Mouse (Mus musculus) retina, embryonic 14.5 days (tissue): ENCODE measurements at regions not wholly inside any gene's neighbourhood (a gene's known extent, or its start where the extent isn't known, plus 50 kb on each side); places are given as distances from the start of the nearest gene placed in this dataset.
"Not testable (repeated sequence)": the region's sequence is repeated elsewhere in the genome, so short reads cannot be mapped to it uniquely, and the experiment has no call there.

Source experiments
- DNase-seq: peaks from one replicate; pipeline ENCODE4 v3.0.0-alpha.2; 2015; ENCODE audit warnings: low spot score

DNA sequence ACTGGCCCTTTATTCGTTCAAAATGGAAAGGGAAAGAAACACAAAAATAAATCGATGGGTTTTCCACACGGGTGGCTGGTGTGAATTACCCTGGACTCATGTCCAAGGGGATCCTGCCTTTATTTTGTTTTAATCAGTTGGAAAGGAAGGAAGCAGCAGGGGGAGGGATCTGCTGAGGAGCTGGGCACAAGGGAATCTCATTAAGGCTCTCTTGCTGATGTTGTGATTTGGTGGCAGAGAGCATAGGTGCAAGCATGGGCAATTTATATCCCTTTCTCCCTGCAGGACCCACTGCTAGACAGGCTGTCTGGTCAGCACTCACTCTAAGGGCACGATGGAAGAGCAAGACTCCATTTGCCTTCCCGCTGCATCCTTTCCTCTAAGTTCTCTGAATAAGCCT lies 469.2 kb downstream of the Epha7 start:
- peak; percentile 49 for DNase-seq

DNA sequence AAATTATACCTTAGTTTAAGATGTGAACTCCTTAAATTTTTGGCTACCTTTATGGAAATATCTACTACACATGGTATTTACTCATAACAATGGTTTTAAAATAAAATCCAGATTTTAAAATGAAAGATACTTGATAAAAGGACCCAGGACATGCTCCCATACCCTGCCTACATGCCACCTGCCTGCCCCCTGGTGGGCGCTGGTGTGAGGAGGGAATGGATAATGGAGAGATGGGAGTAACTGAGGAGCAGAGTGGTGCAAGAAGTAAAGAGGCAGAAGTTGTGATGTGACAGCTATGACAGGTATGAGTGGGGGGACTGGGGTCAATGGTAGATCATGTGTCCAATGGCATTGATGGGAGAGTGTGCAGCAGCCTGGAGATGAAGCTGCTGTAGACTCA lies 488.4 kb downstream of the Epha7 start:
- no peak for DNase-seq

DNA sequence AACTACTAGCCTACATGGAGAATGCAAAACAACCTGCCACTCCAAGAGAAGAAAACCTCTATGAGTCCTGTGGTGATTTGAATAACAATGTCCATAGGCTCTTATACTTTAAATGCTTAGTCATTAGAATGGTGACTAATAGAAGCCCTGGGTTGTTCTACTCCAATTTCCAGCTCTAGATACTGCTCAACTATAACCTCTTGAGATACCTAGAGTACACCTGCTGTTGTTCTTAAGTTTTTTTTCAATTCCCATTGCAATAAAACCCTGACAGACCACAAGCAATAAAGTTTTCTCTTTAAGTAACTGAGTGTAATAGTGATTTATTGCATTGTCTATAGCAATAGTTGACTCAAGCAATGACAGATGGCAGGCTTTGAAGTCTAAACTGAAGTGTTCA lies 491.0 kb downstream of the Epha7 start:
- no peak for DNase-seq

DNA sequence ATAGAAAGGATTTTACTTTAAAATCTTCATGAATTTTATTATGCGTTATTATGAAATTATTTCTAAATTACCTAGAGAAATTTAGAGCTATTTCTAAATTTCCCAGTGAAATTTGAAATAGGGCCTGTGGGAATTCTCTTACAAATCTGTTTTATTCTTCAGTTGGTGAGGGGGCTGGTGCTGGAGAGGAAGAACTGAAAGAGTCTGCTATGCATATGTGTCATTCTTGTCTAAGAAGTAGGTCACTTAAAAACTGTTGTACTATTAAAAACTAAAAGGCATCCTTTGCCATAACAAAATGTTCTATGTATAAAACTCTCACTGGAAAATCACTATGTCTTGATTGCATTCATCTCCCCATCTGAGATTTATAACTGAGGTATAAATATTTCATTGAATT lies 494.3 kb downstream of the Epha7 start:
- no peak for DNase-seq

DNA sequence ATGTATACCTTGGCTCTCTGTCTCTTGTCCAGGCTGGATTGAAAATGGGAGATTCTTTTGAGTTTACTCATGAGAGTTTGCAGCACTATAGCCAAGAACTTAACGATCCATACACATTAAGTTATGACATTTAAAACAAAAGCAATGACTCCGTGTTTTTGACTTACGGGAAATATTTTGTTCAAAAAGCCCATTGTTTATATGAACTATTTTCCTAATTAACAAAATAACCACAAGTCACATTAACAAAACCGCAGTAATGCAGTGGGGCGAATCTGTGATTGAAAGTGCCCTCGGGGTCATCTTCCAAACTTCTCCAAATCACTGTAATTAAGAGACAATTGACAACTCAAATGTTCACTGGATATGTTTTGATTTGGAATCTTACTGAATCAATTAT lies 511.0 kb downstream of the Epha7 start:
- peak; percentile 2 for DNase-seq

DNA sequence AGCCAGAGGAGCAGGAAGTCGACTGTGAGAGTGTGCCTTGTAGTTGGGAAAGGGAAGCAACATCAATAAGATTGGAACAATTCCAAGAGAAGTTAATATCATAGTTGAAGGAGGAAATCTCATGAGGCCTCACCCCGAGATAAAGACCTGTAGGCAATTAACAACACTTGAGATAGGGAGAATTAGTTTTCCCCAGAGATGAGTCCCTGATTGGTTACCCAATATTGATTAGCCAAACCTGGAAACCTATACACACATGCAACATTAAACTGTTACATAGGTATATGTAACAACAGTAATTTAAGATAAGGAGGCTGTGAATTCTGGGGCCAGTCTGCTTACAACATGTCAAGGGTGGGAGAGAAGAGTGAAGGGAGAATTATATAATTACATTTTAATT lies 516.2 kb downstream of the Epha7 start:
- DNase-seq, result no peak

DNA sequence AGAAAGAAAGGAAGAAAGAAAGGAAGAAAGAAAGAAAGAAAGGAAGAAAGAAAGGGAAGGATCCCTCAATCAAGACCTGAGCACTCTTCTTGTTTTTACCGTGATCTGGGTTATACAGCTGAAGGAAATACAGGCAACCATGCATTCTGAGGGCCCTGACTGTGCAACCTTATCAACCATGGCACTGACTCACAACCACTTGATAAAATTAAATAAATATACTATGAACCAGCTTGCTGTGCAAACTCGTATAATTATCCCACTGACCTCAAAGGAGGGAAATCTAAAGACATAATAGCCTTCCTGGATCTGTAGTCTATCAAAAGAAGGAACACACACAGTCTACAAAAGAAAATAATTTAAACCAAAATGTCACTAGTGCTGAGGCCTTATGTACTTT lies 518.8 kb downstream of the Epha7 start:
- no peak for DNase-seq

DNA sequence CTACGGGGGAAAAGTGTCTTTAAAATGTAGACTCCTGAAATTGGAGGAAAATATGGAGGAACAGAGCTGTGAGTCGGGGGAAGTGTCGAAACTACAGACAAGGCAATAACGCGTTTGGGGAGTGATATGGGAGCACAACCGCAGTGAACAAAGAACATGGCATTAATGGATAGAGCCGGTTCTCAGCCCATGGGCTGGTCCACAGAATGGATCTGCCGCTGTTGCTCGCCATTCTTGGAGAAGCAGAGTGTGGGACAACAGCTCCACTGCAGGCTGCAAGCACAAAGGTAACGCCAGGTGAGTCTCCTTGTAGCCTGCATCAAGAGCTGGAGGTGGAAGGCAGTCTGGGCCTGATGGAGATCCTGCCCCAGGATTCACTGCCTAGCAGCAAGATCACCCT lies 524.3 kb downstream of the Epha7 start:
- DNase-seq, result no peak

DNA sequence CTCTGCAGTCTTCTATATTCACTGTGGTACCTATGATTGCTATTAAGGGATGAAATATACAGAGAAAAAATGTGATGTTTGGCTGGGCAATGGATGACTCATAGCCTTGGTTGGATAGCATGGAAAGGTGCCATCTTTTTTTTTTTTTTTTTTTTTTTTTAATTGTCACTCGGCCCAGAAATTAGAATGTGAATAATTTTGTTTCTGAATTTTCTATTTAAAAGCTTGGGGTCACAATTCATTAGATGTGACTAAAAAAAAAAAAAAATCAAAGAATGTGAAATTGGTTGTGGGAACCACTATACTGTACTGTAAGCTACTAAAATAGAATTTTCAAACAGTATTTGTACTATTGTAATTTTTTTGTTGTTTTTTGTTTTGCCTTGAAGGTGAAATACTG lies 549.3 kb downstream of the Epha7 start:
- no peak for DNase-seq

DNA sequence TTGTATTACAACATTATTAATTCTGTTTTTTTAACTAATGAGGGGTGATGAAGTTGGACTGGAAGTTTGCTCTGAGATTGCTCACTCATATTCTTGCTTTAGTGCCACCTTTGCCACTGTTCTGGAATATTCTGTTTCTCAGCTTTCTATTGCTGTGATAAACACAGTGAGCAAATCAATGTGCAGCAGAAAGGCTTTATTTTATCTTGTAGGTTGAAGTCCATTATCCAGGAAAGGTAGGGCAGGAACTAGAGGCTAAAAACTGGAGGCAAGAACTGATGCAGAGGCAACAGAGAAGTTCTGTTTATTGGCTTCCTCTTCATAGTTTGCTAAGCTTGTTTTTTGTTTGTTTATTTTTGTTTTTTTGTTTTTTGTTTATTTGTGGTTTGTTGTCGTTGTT lies 576.4 kb downstream of the Epha7 start:
- DNase-seq, result no peak

DNA sequence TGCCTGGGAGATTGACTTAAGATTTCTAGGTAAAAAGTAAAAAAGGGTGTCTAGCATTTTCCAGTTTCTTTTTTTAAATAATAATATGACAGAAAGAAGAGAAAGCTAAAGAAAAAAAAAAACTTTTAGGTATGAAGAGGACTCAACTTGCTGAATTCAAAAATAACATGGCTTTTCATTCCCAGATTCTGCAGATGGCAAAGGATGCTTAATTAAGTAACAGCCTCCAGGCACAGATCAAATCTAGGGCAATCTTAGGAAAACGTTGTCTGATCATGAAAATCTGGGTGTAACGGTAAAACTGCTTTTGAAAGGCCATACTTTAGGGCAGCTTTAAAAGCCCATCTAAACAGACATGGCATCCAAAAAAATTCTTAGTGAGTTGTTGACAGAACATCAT lies 577.4 kb downstream of the Epha7 start:
- no peak for DNase-seq

DNA sequence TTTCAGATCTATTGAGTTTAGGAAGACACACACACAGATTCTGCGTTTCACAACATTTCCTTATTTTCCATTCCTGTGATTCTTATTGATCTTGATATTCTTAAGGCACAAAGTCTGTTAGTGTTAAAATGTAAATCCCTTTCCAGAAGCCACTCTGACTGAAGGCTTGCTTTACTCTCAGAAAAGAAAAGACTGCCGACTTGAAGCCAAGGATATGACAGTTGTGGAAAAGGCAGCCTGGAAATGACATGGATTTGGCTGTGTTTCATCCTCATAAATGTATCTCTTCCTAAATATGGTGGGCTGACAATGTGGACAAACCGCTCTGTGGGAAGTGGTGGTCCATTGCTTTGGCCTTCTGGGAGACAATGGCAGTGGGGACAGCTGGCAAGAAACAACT lies 589.2 kb downstream of the Epha7 start:
- DNase-seq, result no peak

DNA sequence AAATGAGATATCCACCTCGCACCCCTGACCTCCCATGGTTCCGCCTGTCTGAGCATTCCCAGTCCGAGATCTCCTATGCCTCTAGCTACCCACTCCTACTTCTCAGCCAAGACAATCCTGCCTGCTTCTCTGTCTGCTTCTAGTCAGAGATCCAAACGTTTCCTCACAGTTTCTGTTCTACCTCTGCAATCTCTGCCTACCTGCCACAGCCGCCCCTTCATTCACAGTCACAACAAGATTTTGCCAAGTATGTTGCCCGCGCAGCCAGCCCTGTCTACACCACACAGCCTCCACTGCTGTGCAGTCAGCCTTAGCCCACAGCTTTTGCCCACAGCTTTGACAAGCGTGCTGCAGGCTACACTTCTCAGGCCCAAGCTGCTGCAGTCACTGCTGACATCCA lies 601.7 kb downstream of the Epha7 start:
- no peak for DNase-seq

DNA sequence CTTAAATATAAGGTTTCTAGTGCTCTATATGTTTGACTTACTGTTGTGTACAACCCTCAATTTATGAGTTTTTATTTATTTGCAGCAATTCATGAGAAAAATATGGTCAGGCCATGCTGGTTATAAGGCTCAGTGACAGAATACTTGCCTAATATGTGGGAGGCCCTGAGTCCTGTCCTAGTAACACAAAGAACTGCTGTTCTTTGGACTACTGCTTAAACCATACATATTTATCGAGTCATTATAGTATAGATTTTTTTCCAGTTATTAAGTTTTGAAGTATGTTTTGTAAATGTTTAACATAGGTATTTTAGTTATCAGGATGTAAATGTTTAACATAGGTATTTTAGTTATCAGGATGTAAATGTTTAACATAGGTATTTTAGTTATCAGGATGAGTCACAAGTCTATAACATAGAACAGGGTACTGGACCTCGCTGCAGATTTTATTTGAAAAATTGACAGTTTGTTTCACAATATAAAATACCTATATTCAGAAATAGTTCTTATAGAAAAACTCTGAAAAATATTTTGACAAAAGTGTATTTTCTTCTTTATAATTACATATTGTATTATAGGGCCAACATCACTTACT lies 607.4 kb downstream of the Epha7 start:
- DNase-seq, result no peak

DNA sequence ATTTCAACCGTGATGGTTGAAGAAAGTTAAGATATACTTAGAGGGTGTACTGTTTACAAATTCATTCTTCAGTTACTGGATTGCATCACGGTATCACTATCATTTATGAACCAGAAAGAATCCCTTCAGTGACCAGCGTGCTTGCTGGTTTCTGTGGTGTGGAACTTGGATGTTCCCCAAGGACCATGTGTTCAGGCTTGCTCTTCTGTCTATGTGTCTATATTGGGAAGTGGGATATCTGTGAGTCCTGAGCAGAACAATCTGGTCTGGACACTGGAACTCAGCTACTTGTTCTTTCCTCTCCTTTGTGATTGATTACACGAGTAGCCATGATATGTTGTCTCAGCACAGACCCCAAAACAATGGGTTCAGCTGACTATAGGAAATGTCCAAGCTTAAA lies 618.6 kb downstream of the Epha7 start:
- not testable (repeated sequence) for DNase-seq

DNA sequence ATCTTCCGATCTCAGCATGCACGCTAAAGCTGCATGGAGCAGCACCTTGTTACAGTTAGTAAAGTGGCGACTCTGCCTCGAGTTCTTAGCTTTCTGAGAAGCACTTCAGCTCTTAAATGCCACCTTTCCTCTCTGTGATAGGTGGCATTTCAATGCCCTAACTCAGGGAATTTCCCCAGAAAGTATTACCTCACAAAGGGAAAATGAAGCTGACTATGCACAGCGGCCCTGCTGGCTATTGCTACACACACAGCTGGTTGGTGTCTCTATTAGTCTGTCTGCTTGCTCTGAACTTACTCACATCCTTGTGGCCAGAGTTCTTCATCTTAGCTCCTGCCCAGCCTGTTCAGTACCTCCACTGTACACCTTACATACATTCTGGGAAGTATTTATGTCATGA lies 650.4 kb downstream of the Epha7 start:
- DNase-seq, result no peak

DNA sequence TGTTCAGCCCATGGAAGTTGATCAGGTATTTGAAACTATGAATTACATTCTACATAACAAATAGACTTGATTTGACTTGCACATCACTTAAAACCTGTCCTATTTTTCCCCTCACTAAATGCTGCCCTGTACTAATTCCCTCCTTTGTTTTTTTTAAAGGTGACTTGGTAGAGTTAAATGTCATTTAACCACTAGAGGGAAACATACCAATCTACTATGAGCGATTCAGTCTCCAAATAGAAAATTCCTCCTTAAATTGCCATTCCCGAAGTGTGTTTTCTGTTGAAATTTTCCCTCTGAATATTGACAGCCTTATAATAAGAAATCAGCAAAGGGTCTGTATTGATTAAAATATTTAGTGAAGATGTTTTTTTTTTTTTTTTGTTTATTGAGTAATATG lies 653.4 kb downstream of the Epha7 start:
- peak; percentile 19 for DNase-seq

DNA sequence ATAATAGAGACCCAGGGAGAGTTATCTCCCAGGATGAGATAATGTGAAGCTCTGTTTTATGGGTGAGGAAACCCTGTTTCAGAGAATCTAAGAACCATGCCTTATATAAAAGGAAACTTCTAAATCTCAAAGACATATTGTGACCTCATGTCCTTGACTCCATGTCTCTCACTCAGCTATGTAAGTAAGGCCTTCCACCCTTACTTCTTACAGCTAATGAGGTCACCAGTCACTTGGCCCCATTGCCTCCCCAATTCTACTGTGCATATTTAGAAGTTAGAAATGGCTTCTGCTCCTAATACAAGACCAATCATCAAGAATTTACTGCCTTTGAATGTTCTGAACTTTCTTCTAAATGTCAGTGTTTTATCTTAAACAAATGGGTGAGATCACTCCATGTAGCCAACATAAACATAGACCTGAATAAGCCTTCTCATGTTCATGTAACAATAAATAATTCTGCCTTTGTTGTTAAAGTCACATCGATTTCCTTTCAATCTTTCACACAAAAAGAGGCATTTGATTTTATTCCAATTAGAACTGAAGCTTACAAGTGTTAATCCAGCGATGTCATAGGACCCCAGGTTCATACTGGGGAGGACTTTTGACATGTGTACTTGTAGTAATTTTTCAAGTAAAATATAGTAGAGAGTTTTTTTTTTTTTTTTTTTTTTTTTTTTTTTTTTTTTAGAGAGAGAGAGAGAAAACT lies 667.6 kb downstream of the Epha7 start:
- no peak for DNase-seq

DNA sequence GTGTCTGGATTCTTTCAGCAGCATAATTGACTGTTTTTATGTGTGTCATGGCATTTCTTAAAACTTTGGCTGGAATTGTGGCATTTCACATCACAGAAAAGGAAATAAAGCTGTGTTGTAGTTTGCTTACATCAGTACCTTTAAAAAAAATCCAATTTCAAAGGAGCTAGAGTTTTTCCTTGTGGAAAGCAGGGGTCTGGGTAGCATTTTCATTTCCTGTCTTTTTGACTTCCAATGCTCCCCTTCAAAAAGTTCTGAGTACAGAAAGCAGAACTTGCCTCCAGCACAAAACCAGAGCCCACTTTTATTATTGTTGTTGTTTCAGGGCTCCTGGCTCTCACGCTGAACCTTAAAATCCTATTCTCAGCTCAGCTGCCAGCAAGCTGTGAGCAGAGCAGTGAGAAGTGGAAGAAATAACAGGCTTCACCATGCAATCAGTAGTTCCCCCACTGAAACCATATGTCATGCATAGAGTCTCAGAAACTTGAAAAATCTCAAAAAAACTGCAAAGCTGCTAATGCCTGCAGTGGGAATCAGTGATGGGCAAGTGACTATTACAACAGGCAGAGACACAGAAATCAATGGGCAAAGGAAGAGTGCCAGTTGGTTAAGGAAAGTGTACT lies 668.3 kb downstream of the Epha7 start:
- DNase-seq, result no peak

DNA sequence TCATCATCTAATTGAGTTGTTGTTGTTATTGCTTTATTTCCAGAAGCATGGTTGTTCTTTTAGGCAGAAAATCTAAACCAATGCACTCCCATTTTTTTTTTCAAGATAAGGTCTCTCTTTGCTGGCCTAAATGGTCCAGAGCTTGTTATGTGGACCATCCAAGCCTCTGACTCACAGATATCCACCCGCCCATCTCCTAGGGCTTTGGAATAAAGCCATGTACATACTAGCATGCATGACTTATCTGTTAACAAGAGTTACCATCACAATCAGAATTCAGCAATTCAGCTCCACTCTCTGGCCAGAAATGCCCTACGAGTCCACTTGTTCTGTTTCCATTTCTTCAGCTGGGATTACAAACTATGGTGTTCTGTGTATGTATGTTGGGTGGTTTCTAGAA lies 669.5 kb downstream of the Epha7 start:
- DNase-seq, result peak; percentile 28

DNA sequence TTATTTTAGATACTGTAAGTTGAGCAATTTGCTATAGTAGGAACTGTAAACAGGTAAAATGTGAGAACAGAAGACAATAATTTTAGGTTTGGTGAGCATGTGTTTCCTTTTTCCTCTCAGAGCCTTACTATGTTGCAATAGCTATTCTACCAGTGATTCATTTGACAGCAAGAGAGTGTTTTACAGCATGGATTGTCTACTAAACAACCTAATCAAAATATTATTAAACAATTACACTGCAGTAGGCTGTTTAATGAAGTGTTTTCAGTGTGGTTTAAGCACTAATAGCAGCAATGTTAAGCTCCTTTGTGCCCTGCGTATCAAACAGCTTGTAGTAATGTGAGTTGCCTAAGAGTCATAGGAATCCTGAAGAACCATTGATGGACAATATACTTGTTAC lies 687.9 kb downstream of the Epha7 start:
- DNase-seq, result no peak

DNA sequence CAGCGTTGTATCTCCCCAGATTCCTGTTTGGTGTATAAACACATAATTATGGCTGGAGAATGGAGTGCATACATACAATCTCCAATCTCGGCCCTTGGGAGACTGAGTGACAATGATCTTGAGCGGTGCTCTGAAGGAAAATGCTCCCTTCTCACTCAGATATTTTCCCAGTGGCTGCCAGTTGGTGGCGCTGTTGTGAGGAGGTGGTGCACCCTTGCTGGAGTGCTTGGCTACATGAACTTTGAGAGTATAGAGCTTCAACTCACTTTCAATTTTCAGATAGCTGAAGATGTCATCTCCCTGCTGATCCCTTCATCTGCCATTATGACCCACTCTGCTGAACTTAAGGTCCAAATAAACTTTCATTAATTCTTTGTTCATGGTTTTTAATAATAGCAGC lies 712.1 kb downstream of the Epha7 start:
- DNase-seq, result no peak

DNA sequence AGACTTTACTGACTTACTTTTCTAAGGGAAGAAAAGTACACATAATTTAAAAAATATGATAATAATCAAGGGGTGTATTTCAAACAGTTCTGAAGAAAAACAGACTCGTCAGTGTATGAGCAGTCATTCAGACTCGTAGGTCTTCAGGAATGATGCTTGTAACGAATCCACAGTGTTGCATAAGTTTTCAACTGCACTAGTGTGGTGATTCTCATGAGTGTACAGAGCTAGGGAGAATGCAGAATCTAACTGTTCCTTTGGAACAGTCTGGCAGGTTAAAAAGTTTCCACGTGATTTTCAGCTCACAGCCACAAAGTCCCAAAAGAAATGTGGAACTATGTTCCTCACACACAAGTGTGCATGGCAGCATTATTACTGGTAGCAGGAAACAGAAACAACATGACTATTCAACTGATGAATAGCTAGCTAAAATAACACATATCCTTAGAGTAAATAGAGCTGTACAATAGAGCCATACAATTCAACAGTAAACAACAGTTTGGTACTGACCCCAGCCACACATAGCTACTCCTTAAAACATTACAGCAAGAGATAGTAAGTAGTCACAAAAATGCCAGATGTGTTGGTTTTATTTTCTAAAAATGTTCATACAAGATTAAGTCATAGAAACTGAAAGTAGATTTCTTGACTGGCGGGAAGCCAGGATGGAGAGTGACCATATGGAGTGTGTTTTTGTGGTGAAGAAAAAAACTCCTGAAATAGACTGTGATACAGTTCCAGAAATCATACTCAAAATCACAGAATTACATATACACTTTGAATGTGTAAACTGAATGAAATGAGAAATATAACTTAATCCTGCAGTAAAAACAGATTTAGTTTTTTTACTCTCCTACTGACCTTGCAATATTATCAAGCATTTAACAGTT lies 713.1 kb downstream of the Epha7 start:
- no peak for DNase-seq
